Mouse (Mus musculus): Measurements from ENCODE around the gene Dnah9.

- TF ChIP-seq CTCF (IDR thresholded peaks at IDR 0.05; ENCODE audit: extremely low read depth, insufficient read depth, low read length) (no peak), POLR2A (IDR thresholded peaks at IDR 0.05; ENCODE audit: extremely low read depth, insufficient read depth, low read length) (no peak)
Measured at GRCm38 (mm10) chr11:65930359-65930758, 238.0 kb downstream of the Dnah9 start.

All from cortical plate, adult 2 months (tissue).